Mouse (Mus musculus) left cerebral cortex, postnatal 36 days (tissue): ENCODE data around the gene Arl11. TPM values are rescaled to one million over a fixed set of nuclear protein-coding genes. Genes with fewer than 3 reads are reported as not detected.
A peak's percentile ranks its signal among the peaks of the same experiment; 100 is the strongest.
"Not testable (repeated sequence)": the region's sequence is repeated elsewhere in the genome, so short reads cannot be mapped to it uniquely, and the experiment has no call there.

Experiments used
- DNase-seq, 2 experiments: peaks; one replicate each; pipeline ENCODE4 v3.0.0; 2021 to 2022; ENCODE audit warnings: low spot score in 2 of 2, mixed read lengths in 1 of 2
- intact Hi-C: fragments of 180-260 bp; cut with DNase I; formaldehyde crosslinking; loops from one replicate; pipeline ENCODE4 v1.15.1; 2025
- total RNA-seq, 2 experiments: library from RNA; stranded (reverse); gene quantifications; 2 replicates each; pipeline ENCODE4 v1.2.3; 2021

Gene Arl11
- total RNA-seq, 2 experiments from 2014 or later = 0.27 to 0.35 TPM

GRCm38 (mm10) chr14:61322740-61323139 lies 13.2 kb downstream of the Arl11 start:
- intact Hi-C loops = no loop called here
- DNase-seq = no peak

DNA sequence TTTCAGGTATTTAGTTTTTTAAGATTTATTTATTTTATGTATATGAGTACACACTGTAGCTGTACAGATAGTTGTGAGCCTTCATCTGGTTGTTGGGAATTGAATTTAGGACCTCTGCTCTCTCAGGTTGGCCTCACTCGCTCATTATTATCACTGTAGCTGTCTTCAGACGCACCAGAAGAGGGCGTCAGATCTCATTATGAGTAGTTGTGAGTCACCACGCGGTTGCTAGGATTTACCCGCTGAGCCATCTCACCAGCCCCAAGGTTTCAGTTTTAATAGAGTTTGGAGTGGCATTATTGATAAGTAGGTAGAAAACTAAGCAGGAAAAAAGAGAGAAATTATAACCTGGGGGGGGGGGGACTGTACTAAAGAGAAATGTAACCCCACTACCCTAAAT lies 17.5 kb downstream of the Arl11 start:
- intact Hi-C loops, DNase-seq: not testable (repeated sequence)

GRCm38 (mm10) chr14:61327618-61328450 lies 18.3 kb downstream of the Arl11 start:
- intact Hi-C loops = no loop called here
- DNase-seq = peak; percentile 86 to 87

DNA sequence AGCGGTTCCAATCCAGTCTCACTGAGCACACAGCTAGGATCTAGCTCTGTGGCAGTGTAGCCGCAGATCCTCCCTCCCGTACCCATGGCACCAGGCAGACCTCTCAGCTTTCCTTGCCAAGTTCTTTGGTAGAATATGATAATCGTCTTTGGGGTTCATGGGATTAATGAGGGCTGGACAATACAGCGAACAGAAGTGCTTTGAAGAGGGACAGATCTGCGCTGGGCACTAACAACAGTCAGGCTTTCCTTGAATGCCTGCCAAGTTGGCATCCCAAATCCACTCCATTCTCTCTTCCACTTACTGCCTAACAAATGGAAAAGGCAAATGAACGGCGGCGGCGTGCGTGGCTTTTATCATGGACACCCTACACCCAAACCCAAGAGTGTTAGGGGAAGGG lies 21.0 kb downstream of the Arl11 start:
- intact Hi-C loops = loop anchor here (5.0 to 10.0 kb wide), 4 partner anchors 37 to 1124 kb away; partner anchors contain the start of genes Gucy1b2 and Kpna3
- DNase-seq = peak; percentile 28 to 45

DNA sequence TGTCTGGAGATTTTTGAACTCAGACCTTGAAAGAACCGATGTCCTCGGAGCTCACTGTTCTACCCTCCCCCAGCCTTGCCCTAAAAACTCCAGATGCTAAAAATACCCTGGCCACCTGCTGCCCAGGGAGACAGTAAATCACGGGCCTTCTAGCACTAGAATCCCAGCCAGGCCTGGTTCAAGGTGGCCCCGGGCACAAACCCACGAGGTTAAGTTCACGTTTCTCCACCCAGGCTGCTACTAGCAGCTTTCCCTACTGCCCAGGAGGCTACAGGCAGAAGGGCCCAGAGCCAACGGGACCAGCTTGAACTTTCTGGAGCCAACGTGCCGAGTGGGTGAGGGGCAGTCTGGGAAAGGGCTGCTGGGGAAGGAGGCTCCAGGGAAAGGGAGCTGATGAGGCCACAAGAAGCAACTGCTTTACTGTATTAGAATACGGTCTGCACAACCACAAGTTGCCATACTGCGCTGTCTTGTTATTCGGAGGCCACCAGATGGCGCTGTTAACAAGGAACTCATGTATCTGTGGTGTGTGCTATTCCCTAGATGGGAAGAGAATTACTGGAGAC lies 21.5 kb downstream of the Arl11 start:
- DNase-seq = peak; percentile 72 to 77
- intact Hi-C loops = loop anchor here (5.0 to 10.0 kb wide), 4 partner anchors 36 to 1124 kb away; partner anchors contain the start of genes Gucy1b2 and Kpna3

DNA sequence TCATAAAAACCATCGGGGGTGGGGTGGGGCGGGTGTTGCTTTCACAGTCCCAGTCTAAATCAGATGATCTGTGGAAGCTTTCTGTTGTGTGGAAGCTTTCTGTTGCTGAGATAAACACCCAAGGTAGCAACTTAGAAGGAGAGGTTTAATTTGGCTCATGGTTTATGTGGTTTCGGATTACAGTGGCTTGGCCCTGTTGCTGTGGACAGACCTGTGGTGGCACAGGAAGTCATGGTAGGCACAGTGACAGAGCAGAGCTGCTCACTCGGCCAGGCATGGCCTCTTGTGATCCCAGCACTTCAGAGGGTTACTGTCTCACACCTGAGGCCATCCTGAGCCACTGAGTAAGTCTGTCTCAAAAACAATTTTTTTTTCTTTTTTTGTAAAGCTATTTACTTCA lies 29.8 kb downstream of the Arl11 start:
- intact Hi-C loops = loop anchor here (10.0 kb wide), 1 partner anchor 1115 kb away; the partner anchor contains the start of gene Gucy1b2
- no peak for DNase-seq

DNA sequence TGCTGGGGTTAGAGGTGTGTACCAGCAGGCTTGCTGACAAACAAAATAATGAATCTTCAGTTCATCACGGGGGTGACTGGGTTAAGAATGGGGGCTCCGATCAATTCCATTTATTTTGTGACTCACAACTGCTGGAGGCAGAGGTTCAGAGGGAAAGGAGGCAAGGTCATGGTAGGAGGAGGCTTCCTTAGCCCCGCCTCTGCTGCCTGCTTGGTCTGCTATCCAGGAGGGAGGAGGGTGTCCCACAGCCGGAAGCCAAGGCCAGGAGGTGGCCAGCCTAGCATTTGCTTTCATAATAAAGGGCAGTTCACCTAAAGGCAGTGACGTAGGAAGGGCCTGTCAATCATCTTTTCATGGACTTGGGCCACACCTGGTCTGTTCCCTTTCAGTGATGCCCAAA lies 35.0 kb downstream of the Arl11 start:
- DNase-seq = no peak
- intact Hi-C loops = no loop called here

DNA sequence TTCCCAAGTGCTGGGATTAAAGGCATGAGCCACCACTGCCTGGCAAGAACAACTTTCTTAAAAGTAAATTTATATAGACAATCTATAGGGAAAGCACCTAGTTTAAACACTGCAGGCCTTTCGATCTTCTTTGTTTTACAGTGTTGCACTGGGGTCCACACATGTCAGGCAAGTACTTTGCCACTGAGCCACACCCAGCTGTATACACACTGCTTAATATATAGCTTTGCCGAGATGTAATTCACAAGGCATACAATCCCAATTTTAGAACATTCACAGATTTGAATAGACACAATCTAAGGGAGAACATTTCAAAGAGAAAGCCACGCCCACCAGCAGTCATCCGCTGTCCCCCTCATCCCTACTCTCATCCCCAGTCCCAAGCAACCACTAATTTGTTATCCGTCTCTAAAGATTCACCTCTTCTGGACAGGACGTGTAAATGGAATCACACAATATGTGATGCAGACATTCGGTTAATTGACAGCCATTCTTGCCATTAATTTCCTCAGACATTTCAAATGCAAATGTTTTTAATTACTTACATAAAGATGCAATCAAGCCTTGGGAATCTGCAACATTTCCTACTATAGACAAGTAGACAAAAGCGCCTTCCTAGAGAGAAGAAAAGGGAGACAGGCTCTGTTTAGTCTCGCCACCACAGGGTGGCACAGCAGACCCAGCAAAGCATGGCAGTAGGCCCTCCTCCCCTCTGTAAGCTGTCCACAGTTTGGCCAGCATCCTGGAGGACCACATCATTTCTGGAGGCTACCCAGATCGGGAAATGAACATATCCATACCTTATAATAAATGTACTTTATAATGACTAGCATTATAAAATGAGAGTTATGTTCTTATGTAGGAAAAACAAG lies 37.5 kb downstream of the Arl11 start:
- intact Hi-C loops = loop anchor here (1.0 kb wide), 1 partner anchor 151 kb away; no protein-coding TSS in a partner anchor
- no peak for DNase-seq

DNA sequence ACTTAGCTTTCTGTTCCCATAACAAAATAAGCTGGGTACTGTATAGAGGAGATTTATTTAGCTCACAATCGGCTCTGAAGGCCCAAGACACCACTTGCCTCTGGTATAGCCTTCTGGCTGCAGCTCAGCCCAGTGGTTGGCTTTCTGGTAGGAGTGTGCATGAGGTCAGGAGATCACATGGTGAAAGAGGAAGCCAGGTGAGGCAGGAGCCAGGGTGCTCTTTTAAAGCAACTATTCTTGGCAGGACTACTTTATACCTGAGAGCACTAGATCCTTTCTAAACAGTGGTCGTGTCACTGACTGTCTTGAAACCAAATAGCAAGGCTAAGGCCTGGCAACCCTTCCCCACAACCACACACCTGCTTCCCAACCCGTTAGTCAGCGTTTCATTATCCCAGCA lies 40.3 kb downstream of the Arl11 start:
- intact Hi-C loops = no loop called here
- no peak for DNase-seq

DNA sequence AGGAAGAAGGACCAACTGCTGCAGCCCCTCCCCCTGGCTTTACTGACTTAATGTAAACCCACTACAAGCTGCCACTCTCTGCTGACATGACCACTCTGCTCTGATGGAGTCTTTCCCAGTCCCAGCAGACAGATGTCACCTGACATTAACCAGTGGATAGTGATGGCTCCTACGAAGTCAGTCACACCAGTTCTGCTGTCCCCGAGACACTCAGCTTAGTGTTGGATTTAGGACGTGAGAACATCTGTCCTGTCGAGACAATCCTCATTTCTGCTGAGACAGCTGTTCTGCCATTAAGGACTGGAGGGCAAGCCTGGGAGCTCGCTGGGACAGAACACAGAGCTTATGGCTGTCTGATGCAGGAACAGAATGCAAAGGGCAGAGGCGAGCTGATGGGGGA lies 41.3 kb downstream of the Arl11 start:
- intact Hi-C loops = no loop called here

DNA sequence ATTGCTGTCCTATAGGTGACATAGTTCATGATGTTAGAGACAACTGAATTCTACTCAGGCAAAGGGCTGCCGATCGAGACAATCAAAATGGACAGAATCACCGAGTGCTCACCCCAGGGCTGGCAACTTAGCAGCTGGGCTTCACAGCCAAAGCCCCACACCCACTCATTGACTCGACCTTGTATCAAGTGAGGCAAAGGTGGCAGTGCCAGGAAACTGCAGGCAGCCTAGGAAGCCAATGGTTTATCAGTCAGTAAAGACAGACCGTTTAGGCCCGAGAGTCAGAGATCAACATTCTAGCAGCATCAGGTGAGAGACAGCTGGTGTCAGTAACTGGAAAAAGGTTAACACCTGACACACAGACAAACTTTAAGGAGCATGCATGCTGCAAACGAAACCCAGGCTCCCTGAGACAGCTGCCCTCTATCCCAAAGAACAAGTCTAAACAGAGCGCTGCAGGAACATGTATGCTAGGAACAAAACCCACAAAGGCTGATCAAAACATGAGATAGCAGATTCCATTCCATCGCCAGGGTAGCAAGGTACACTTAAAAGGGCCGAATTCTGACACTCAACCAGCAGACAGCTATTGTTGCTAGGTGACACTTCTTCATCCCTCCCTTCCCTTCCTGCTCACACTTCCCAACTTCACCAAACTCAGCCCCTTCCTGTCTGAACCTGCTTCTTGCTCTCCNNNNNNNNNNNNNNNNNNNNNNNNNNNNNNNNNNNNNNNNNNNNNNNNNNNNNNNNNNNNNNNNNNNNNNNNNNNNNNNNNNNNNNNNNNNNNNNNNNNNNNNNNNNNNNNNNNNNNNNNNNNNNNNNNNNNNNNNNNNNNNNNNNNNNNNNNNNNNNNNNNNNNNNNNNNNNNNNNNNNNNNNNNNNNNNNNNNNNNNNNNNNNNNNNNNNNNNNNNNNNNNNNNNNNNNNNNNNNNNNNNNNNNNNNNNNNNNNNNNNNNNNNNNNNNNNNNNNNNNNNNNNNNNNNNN lies 45.0 kb downstream of the Arl11 start:
- intact Hi-C loops = no loop called here
- no peak for DNase-seq

More for the DNA sequence above, 41.3 kb downstream of the Arl11 start:
- no peak for DNase-seq

DNA sequence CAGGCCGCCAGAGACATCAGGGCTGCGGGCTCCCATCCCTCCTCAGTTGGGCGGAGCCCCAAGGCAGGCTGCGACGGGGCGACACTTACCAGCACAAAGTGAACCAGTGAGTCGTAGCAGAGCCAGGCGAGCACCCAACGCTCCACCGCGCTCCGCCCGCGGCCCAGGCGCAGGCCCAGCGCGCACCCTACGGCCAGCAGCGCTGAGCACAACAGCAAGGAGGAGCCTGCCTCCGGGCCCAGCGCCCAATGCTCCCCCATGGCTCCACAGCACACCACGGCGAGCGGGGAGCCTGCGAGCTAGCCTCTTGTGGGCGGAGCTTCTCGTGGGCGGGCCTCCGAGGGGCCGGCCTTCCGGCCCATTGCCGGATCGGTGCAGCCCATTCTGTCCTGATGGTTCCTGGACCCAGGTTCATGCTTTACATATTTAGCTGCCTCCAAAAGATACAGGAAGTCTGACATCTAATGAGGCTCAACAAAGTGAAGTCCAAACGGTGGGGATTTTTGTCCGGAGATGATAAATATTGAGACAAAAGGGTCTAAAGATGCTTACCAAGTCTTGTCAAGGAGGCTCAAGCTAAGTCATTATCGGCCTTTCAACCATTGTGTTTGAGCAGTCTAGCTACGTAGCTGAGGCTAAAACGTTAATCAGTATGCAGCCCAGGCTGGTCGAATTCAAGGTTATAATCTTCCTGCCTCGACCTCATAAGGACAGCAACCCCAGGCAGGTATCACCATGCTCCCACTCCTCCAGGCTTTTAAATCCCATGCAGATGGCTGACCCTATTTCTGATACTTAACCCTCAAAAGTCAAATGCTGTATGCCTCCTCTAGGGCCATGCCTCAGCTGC lies 50.8 kb downstream of the Arl11 start, which contains the start of gene Ebpl:
Gene Ebpl (minus strand): TSS at position 309 of the 850 bp plus-strand sequence.
- peak; percentile 90 to 92 for DNase-seq
- intact Hi-C loops = loop anchor here (2.0 kb wide), 1 partner anchor 78 kb away; the partner anchor contains the start of gene Kpna3

DNA sequence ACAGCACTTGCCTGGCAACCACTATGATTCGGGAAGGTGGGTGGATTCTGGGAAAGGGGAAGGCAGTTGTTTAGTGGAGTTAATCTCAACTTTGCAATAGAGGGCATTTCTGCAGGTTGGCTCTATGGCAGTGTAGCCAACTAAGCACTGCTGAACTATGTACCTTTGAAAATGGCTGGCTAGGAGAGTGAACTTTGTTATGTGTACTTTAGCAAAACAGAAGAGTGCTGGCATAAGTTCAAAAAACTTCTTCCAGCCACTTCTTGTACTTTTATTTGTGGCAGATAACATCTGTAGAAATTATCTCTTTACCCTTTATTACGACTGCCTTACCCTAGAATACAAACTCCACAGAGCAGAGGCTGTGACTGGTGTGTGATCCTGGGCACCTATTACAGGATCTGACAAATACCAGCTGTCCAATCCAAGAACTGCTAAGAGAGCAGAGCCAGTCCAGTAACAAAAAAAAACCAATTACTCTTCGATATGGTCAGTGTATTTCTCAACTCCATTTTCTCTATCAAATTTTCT lies 51.5 kb downstream of the Arl11 start:
- intact Hi-C loops = loop anchor here (2.0 kb wide), 1 partner anchor 78 kb away; the partner anchor contains the start of gene Kpna3

More for the DNA sequence above, 51.5 kb downstream of the Arl11 start:
- DNase-seq = no peak
